Mouse (Mus musculus) thymus, postnatal 25 days (tissue): ENCODE measurements around the gene Exosc5.

ENCODE experiments used
- DNase-seq: peaks from one replicate; pipeline ENCODE4 v3.0.0; 2022

Gene Exosc5

DNA sequence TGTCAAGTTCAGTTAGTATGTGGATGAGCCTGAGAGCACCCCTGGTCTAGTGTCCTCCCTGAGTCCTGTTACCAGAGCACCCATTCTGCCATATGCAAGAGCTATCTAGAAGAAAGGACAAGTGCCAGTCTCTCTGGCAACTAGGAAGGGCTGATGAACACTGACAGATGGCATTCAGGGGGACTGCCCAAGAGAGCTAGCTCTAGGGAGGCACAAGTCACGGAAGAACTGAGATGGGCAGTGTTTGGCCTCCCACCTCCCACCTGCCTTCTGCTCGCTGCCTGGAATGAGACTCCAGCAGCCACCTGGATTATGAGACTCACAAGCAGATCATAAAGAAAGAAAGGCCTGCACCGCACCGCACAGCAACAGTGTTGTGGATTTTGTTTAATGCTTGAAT is 19.2 kb upstream of the Exosc5 start:
- DNase-seq, result no peak

DNA sequence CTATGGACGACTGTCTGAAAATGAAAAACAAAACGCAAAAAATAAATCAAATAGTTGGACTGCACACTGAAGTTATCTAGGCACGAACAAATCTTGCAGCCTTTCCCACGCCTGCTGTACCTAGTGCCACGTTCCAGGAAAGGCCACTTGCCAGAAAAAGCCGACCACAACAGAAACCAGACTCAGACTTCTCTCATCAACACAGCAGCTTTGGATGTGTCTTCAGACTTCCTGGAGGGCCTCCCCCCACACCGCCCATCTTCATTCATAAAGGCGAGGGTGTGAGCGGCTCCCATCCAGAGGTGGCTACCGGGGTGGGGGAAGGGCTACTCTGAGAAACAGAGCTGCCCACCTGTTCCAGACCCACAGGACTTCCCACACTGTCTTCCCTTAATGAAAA is 14.8 kb upstream of the Exosc5 start:
- no peak for DNase-seq

DNA sequence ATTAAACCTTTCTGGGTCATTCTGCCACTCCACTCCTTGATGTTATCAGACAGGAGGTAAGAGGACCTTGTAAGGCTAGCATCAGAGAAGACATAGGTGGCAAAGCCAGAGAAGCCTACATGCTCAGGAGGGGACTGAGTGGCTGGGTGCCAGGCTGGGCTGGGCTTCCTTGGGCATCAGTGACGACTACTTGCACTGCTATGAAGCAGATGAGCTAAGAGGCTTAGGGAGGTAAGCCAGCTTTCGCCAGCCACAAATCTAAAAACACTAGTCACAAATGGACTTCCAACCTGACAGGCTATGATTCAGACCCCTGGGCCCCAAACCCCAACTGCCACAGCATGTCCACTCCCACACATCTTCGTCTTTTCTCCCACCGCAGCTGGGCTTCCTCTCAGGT is 14.3 kb upstream of the Exosc5 start:
- no peak for DNase-seq

DNA sequence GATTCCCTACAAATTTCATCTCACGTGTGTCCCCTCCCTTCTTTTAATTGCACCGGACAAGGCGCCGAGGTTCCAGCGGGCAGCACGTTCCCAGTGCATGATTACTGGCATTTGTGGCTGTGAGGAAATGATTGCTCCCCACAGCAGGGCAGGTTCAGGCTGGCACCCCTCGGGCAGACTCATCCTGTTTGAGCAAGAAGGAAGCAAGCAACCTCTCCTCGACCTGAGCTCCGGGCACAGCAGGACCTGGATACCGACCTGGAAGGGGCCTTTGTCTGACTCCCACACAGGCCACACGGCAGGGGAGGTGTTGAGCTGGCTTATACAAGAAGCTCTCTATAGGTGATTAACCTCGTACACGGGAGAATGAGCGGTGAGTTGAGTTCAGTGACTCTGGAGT is 13.9 kb upstream of the Exosc5 start:
- DNase-seq, result peak; percentile 49

DNA sequence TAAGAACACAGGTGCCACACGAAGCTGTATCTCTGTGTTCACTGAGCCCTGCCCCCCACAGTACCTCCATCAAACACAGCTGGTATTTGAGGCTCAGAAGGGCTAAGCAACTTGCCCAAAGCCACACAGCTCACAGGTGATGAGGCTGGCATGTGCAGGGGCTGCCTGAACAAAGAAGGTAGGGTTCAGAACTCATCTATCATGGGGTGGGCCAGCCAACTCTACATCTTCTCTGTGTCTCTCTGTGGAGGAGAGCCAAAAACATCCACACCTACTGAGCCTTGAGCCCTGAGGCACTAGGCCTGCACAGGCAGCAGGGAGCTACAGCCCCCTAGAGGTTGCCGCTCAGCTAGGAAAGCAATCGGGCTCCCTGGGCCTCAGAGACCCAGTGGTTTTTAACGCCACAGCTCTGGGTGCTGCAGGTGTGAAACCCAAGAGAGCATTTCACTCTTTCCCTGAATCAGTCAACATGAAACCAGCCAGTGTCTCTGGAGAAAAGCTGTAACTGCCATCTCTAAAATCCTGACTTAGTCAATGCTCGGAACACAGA is 11.3 kb upstream of the Exosc5 start:
- peak; percentile 84 for DNase-seq

GRCm38 (mm10) chr7:25649839-25650238 is 9.1 kb upstream of the Exosc5 start:
- no peak for DNase-seq

- peak; percentile 58 for DNase-seq
These were observed 7.7 kb upstream of the Exosc5 start for GRCm38 (mm10) chr7:25651281-25651680.

DNA sequence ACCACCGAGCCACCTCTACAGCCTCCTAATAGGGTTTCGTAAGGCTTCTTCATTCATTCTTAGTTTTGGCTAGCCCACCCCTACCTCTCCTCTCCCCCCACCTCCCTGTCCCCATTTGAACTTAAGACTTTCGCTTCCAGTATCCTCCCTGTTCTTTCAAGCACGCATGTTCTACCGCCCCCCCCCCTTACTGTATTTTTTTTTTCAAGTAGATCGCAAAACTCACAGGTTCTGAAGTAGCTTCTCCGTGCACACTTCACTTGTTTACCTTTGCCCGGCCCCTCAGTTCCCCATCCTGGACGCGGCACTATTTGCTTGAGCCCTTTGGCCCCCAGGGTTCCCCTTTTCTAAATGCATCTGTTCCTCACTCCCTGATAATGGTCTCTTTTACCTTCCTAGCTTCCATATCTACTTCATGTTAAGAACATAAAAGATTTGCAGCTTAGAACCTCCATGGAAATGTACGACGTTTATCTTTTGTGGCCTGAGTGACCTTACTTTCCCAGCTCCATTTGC is 6.7 kb upstream of the Exosc5 start:
- no peak for DNase-seq

DNA sequence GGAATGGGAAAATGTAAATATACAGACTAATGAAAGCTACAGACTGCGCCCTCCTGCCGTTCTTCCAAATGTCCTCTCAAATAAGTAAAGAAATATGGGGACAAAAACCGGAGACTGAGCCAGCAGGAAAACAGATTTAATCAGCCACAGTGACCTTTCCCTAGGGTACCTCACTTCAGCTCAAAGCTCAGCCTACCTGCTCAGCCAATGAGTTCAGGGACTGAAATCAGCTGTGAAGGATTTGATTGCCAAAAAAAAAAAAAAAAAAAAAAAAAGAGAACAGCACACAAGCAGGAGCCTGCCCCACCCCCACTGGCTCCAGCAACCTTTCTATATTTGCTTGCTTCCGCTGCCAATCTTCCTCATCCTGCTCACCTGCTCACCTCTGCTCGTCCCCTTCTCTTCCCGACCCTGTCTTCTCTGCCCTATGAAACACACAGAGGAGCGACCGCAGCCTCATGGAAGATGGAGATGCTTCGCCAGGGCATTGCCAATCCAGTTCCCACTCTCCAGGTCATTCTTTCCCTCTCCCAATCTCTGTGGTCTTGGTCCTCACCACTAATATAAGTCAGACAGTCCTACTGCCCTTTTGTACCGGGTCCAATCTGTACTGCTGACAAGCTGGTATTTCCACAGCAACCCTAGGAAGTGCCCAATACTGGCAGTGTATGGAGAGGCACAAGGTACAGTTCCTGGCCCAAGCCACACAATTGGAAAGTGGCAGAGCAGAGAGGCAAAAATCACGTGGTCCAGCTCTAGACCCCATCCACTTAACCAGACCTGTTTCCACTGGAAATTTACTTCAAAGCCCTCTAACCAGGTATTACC is 3.1 kb upstream of the Exosc5 start:
- no peak for DNase-seq

- DNase-seq, result no peak
These were observed 1.2 kb upstream of the Exosc5 start for GRCm38 (mm10) chr7:25657785-25658184.

DNA sequence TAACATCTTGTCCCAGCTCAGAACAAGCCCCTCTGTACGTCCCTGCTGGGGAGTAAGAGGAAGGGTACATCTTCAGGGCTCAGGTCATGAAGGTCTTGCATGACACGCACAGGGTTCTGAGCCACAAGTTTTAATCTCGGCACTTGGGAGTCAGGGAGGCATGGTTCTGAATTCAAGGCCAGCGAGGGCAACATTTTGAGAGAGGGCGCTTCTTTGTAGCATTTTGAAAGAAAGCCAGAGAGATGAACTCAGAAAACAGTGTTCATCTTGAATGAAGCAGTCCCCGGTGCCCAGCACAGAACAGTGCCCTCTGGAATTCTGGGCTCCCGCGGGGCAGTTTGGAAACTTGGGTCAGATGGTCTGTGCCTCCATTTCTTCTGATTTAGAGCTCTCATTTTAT is 7.4 kb downstream of the Exosc5 start:
- DNase-seq, result no peak

GRCm38 (mm10) chr7:25669158-25669557 is 10.2 kb downstream of the Exosc5 start:
- DNase-seq, result no peak

GRCm38 (mm10) chr7:25669631-25670030 is 10.7 kb downstream of the Exosc5 start:
- DNase-seq, result no peak

GRCm38 (mm10) chr7:25670096-25670495 is 11.1 kb downstream of the Exosc5 start:
- DNase-seq, result no peak

DNA sequence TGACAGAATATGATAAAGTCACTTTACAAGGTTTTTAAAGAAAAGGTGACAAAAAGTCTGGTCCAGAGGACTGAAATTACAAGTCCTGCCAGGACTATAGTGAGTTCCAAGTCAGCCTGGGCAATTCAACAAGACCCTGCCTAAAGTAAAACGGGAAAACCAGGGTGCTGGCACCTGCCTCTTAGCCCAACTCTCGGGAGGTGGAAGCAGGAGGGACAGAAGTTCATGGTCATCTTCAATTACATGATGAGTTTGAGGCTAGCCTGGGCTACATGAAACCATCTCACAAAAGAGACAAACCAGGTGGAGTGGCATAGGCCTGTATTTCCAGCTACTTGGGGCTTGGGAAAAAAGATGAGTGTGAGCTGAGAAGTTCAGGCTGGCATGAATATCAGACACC is 12.7 kb downstream of the Exosc5 start:
- no peak for DNase-seq

DNA sequence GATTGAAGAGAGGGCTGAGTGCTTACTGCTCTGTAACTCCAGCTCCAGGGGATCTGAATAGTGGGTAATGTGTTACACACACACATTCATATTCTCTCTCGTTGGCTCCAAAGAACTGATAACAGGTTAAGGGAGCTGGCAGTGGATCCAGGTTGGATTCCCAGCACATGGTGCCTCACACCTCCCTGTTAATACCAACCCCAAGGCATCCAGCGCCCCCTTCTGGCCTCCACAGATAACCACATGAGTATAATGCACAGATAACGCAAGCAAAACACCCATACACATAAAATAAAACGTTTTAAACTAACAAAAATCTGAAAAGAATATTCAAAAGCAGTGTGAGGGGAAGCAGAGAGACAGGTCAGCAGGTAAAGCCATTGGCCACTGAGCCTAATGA is 13.5 kb downstream of the Exosc5 start:
- DNase-seq, result no peak

- DNase-seq, result no peak
These were observed 15.3 kb downstream of the Exosc5 start for GRCm38 (mm10) chr7:25674297-25674696.

DNA sequence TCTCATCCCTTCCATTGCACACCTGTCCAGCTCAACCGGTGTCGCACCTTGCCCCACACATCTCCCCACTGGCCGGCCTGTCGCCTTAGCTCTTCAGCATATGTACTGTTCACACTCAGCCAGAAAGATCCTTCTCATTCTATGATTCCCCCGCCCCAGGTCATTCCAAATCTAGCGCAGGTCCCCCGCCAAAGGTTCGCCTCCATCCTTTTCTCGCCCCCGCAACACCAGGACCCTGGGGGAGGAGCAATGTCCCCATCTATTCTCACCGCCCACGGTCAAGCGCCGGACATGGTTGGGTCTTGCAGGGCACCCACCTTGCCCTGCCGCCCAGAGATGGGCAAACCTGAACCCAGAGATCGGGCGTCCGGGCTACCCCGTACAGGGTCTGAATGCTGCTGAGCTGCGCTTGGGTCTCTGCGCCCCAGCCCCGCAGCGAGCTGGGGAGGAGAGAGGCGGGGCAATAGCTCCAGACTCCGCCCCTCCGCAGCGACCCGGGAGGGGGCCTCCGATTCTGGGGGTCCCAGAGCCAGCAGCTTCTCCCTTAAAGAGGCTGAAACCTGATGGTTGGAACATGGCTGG is 15.8 kb downstream of the Exosc5 start, which contains the start of gene Tmem91:
TSS of gene Tmem91 (minus strand) at position 448 of the 582 bp plus-strand sequence.
- DNase-seq, result no peak

GRCm38 (mm10) chr7:25675405-25675804 is 16.4 kb downstream of the Exosc5 start:
- DNase-seq, result no peak

DNA sequence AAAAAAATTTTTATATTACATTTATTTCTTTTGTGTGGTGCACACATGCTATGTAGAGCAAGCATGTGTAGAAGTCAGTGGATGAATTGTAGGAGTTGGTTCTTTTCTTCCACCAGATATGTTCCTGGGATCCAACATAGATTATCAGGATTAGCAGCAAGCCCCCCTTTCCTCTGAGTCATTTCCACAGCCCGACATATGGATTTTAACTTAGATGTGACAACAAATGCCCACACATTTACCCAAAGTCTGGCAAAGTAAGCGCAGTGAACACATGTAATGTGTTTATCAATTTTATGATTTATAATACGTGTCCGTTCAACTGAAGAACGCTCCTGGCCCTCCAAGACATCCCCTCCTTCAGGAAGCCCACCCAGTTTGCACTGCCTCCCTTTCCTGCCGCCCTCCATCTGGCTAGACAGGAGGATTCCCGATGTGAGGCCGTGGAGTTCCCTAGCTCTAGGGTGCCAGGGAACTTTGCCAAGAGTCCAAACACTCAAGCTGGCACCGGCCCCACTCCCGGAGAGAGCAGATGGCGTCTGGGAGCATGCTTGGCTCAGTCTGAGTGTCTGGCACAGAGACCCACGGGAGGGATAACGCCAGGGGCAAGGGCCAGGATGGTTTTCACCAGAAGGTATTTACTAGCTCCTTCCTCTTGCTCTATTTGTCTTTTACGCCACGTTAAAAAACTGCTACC is 17.3 kb downstream of the Exosc5 start:
- no peak for DNase-seq

- DNase-seq, result no peak
These were observed 18.0 kb downstream of the Exosc5 start for GRCm38 (mm10) chr7:25677013-25677412.

DNA sequence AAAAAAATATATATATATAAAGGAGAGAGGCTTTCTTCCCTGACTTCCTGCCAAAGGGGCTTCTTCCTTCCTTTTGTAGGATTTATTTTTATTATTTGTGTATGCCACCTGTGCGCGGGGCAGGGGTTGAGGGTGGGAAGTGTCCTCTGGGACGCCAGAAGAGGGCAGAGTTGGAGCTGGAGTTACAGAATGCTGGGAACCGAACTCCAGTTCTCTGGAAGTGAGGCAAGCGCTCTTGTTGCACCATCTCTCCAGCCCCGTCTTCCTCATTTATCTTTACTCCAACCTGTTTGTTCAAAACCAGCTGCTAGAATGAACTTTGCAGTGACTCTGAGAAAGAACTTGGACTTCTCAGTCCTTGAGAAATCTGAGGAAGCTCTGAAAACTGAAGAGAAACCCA is 21.0 kb downstream of the Exosc5 start:
- no peak for DNase-seq

GRCm38 (mm10) chr7:25680514-25681258 is 21.7 kb downstream of the Exosc5 start, which contains the start of gene B9d2:
TSS of gene B9d2 (plus strand) at chr7:25680780.
- DNase-seq, result peak; percentile 98
